Mouse (Mus musculus): ENCODE measurements at regions not wholly inside any gene's neighbourhood (a gene's known extent, or its start where the extent isn't known, plus 50 kb on each side); places are given as distances from the start of the nearest gene placed in this dataset.

- ATAC-seq (ENCODE audit: low FRiP score): no peak
- no peaks in the 10 kb centered on the region for H3K9me3 ChIP-seq (ENCODE audit: control insufficient read depth, low read length)
- no peaks in the 10 kb centered on the region for H3K36me3 ChIP-seq (replicated peaks; ENCODE audit: control insufficient read depth, insufficient read depth)
- H3K4me1 ChIP-seq (replicated peaks; ENCODE audit: control insufficient read depth, insufficient read depth, low read length): no peaks in the 10 kb centered on the region
- H3K27me3 ChIP-seq (ENCODE audit: control insufficient read depth, insufficient read depth, low read length): no peaks in the 10 kb centered on the region
- H3K4me3 ChIP-seq (replicated peaks; ENCODE audit: low read length): no peak overlapping the region
- H3K9ac ChIP-seq: no peak overlapping the region
- H3K27ac ChIP-seq: no peak overlapping the region
- 90% methylated on average over 7 of the region's 7 CpGs for WGBS
- no peak overlapping the region for H3K4me2 ChIP-seq (replicated peaks)
- no peak for DNase-seq (ENCODE audit: low spot score)
Measured at GRCm38 (mm10) chr13:44246714-44247251, 462.2 kb downstream of the Cd83 start.

- H3K4me1 ChIP-seq (replicated peaks; ENCODE audit: control insufficient read depth, insufficient read depth, low read length): no peaks in the 10 kb centered on the region
- H3K9ac ChIP-seq: no peak overlapping the region
- no peaks in the 10 kb centered on the region for H3K36me3 ChIP-seq (replicated peaks; ENCODE audit: control insufficient read depth, insufficient read depth)
- WGBS: 88% methylated on average over 11 of the region's 11 CpGs
- no peak for ATAC-seq (ENCODE audit: low FRiP score)
- no peaks in the 10 kb centered on the region for H3K27me3 ChIP-seq (ENCODE audit: control insufficient read depth, insufficient read depth, low read length)
- no peak for DNase-seq (ENCODE audit: low spot score)
- no peak overlapping the region for H3K27ac ChIP-seq
- H3K9me3 ChIP-seq (ENCODE audit: control insufficient read depth, low read length): no peaks in the 10 kb centered on the region
- H3K4me3 ChIP-seq (replicated peaks; ENCODE audit: low read length): no peak overlapping the region
- no peak overlapping the region for H3K4me2 ChIP-seq (replicated peaks)
Measured at GRCm38 (mm10) chr13:44247861-44248260, 463.3 kb downstream of the Cd83 start.

- H3K4me1 ChIP-seq (replicated peaks; ENCODE audit: control insufficient read depth, insufficient read depth, low read length): no peaks in the 10 kb centered on the region
- no peaks in the 10 kb centered on the region for H3K36me3 ChIP-seq (replicated peaks; ENCODE audit: control insufficient read depth, insufficient read depth)
- WGBS: 62% methylated on average over 8 of the region's 8 CpGs
- H3K9ac ChIP-seq: no peak overlapping the region
- no peak overlapping the region for H3K27ac ChIP-seq
- no peak overlapping the region for H3K4me3 ChIP-seq (replicated peaks; ENCODE audit: low read length)
- no peaks in the 10 kb centered on the region for H3K27me3 ChIP-seq (ENCODE audit: control insufficient read depth, insufficient read depth, low read length)
- H3K4me2 ChIP-seq (replicated peaks): no peak overlapping the region
- DNase-seq (ENCODE audit: low spot score): no peak
- H3K9me3 ChIP-seq (ENCODE audit: control insufficient read depth, low read length): no peaks in the 10 kb centered on the region
- no peak for ATAC-seq (ENCODE audit: low FRiP score)
Measured at GRCm38 (mm10) chr13:44248401-44248800, 463.8 kb downstream of the Cd83 start.

GRCm38 (mm10) chr13:44249119-44249518 lies 464.5 kb downstream of the Cd83 start:
- no peak overlapping the region for H3K4me3 ChIP-seq (replicated peaks; ENCODE audit: low read length)
- no peak for ATAC-seq (ENCODE audit: low FRiP score)
- H3K4me2 ChIP-seq (replicated peaks): no peak overlapping the region
- no peaks in the 10 kb centered on the region for H3K4me1 ChIP-seq (replicated peaks; ENCODE audit: control insufficient read depth, insufficient read depth, low read length)
- no peak overlapping the region for H3K27ac ChIP-seq
- DNase-seq (ENCODE audit: low spot score): no peak
- no peaks in the 10 kb centered on the region for H3K36me3 ChIP-seq (replicated peaks; ENCODE audit: control insufficient read depth, insufficient read depth)
- 88% methylated on average over 2 of the region's 2 CpGs for WGBS
- no peak overlapping the region for H3K9ac ChIP-seq
- H3K27me3 ChIP-seq (ENCODE audit: control insufficient read depth, insufficient read depth, low read length): no peaks in the 10 kb centered on the region
- H3K9me3 ChIP-seq (ENCODE audit: control insufficient read depth, low read length): no peaks in the 10 kb centered on the region

- DNase-seq (ENCODE audit: low spot score) (no peak), ATAC-seq (ENCODE audit: low FRiP score) (no peak)
- H3K9ac ChIP-seq: no peak overlapping the region
- H3K4me1 ChIP-seq (replicated peaks; ENCODE audit: control insufficient read depth, insufficient read depth, low read length): no peaks in the 10 kb centered on the region
- H3K4me2 ChIP-seq (replicated peaks): no peak overlapping the region
- no peaks in the 10 kb centered on the region for H3K27me3 ChIP-seq (ENCODE audit: control insufficient read depth, insufficient read depth, low read length)
- WGBS: 61% methylated on average over 11 of the region's 11 CpGs
- no peak overlapping the region for H3K4me3 ChIP-seq (replicated peaks; ENCODE audit: low read length)
- no peaks in the 10 kb centered on the region for H3K9me3 ChIP-seq (ENCODE audit: control insufficient read depth, low read length)
- H3K36me3 ChIP-seq (replicated peaks; ENCODE audit: control insufficient read depth, insufficient read depth): no peaks in the 10 kb centered on the region
- H3K27ac ChIP-seq: no peak overlapping the region
Measured at GRCm38 (mm10) chr13:44250474-44251201, 466.1 kb downstream of the Cd83 start.

GRCm38 (mm10) chr13:44251503-44251902 lies 466.9 kb downstream of the Cd83 start:
- ATAC-seq (ENCODE audit: low FRiP score) (no peak), DNase-seq (ENCODE audit: low spot score) (no peak)
- Histone ChIP-seq H3K27me3 (ENCODE audit: control insufficient read depth, insufficient read depth, low read length) (no peaks in the 10 kb centered on the region), H3K4me1 (replicated peaks; ENCODE audit: control insufficient read depth, insufficient read depth, low read length) (no peaks in the 10 kb centered on the region), H3K9me3 (ENCODE audit: control insufficient read depth, low read length) (no peaks in the 10 kb centered on the region), H3K9ac (no peak overlapping the region), H3K27ac (no peak overlapping the region), H3K36me3 (replicated peaks; ENCODE audit: control insufficient read depth, insufficient read depth) (no peaks in the 10 kb centered on the region), H3K4me3 (replicated peaks; ENCODE audit: low read length) (no peak overlapping the region), H3K4me2 (replicated peaks) (no peak overlapping the region)
- WGBS: 87% methylated on average over 1 of the region's 1 CpGs

GRCm38 (mm10) chr13:44252496-44252895 lies 467.9 kb downstream of the Cd83 start:
- Histone ChIP-seq H3K4me2 (replicated peaks) (no peak overlapping the region), H3K36me3 (replicated peaks; ENCODE audit: control insufficient read depth, insufficient read depth) (no peaks in the 10 kb centered on the region), H3K9ac (no peak overlapping the region), H3K27ac (no peak overlapping the region), H3K27me3 (ENCODE audit: control insufficient read depth, insufficient read depth, low read length) (no peaks in the 10 kb centered on the region), H3K9me3 (ENCODE audit: control insufficient read depth, low read length) (no peaks in the 10 kb centered on the region), H3K4me1 (replicated peaks; ENCODE audit: control insufficient read depth, insufficient read depth, low read length) (no peaks in the 10 kb centered on the region), H3K4me3 (replicated peaks; ENCODE audit: low read length) (no peak overlapping the region)
- 81% methylated on average over 3 of the region's 3 CpGs for WGBS
- ATAC-seq (ENCODE audit: low FRiP score) (no peak), DNase-seq (ENCODE audit: low spot score) (no peak)

GRCm38 (mm10) chr13:44258422-44258821 lies 470.9 kb upstream of the Jarid2 start:
- WGBS: 93% methylated on average over 10 of the region's 10 CpGs
- Histone ChIP-seq H3K27ac (no peak overlapping the region), H3K9me3 (ENCODE audit: control insufficient read depth, low read length) (no peaks in the 10 kb centered on the region), H3K4me2 (replicated peaks) (no peak overlapping the region), H3K4me3 (replicated peaks; ENCODE audit: low read length) (no peak overlapping the region), H3K9ac (no peak overlapping the region), H3K27me3 (ENCODE audit: control insufficient read depth, insufficient read depth, low read length) (no peaks in the 10 kb centered on the region), H3K4me1 (replicated peaks; ENCODE audit: control insufficient read depth, insufficient read depth, low read length) (no peaks in the 10 kb centered on the region), H3K36me3 (replicated peaks; ENCODE audit: control insufficient read depth, insufficient read depth) (no peaks in the 10 kb centered on the region)
- DNase-seq (ENCODE audit: low spot score): no peak
- no peak for ATAC-seq (ENCODE audit: low FRiP score)

GRCm38 (mm10) chr13:44260039-44260438 lies 469.2 kb upstream of the Jarid2 start:
- no peak overlapping the region for H3K9ac ChIP-seq
- H3K4me3 ChIP-seq (replicated peaks; ENCODE audit: low read length): no peak overlapping the region
- H3K36me3 ChIP-seq (replicated peaks; ENCODE audit: control insufficient read depth, insufficient read depth): no peaks in the 10 kb centered on the region
- ATAC-seq (ENCODE audit: low FRiP score) (no peak), DNase-seq (ENCODE audit: low spot score) (no peak)
- H3K4me2 ChIP-seq (replicated peaks): no peak overlapping the region
- 79% methylated on average over 6 of the region's 6 CpGs for WGBS
- no peaks in the 10 kb centered on the region for H3K9me3 ChIP-seq (ENCODE audit: control insufficient read depth, low read length)
- no peak overlapping the region for H3K27ac ChIP-seq
- H3K27me3 ChIP-seq (ENCODE audit: control insufficient read depth, insufficient read depth, low read length): no peaks in the 10 kb centered on the region
- H3K4me1 ChIP-seq (replicated peaks; ENCODE audit: control insufficient read depth, insufficient read depth, low read length): no peaks in the 10 kb centered on the region
